Mouse (Mus musculus): ENCODE data around the gene Cldn34b1. TPM values are rescaled to one million over a fixed set of nuclear protein-coding genes. Genes with fewer than 3 reads are reported as not detected.
"Not testable (repeated sequence)": the region's sequence is repeated elsewhere in the genome, so short reads cannot be mapped to it uniquely, and the experiment has no call there.

The Cldn34b1 gene
- not detected in 2 replicates for polyA plus RNA-seq (2012; rRNA removed)

DNA sequence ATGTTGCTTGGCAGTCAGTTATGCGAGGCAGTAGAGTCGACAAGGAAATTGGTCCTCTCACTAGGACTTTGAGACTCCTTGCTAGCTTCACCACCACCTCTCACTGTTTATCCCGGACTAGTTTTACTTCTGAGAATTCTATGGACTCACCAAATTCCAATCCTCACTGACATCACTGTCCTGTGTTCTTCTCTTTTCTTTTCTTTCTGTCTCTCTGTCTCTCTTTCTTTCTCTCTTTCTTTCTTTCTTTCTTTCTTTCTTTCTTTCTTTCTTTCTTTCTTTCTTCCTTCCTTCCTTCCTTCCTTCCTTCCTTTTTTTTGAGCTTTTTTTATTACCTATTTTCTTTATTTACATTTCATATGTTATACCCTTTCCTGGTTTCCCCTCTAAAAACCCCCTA is at the start of gene Cldn34b1:
Gene Cldn34b1 (minus strand): TSS at position 101 of the 400 bp plus-strand sequence.
- WGBS, result 93% methylated on average over 3 of the region's 3 CpGs
- not testable (repeated sequence) for H3K27ac ChIP-seq (ENCODE audit: control insufficient read depth, insufficient read depth, low read length); H3K27me3 ChIP-seq (ENCODE audit: control insufficient read depth, insufficient read depth, low read length); DNase-seq; H3K4me3 ChIP-seq (ENCODE audit: control insufficient read depth, insufficient read depth, low read length); H3K4me1 ChIP-seq (replicated peaks; ENCODE audit: control insufficient read depth, insufficient read depth, low read length); H3K36me3 ChIP-seq (ENCODE audit: control insufficient read depth, insufficient read depth, low read length)

GRCm38 (mm10) chrX:154935887-154936286 is 45.8 kb upstream of the Cldn34b1 start, which contains the start of gene Magea6:
Gene Magea6 (minus strand): TSS chrX:154935987.
- WGBS, result 67% methylated on average over 1 of the region's 1 CpGs

More at GRCm38 (mm10) chrX:154935887-154936286, 45.8 kb upstream of the Cldn34b1 start, which contains the start of gene Magea6:
- not testable (repeated sequence) for H3K4me1 ChIP-seq (replicated peaks; ENCODE audit: control insufficient read depth, insufficient read depth, low read length); H3K36me3 ChIP-seq (ENCODE audit: control insufficient read depth, insufficient read depth, low read length); H3K27me3 ChIP-seq (ENCODE audit: control insufficient read depth, insufficient read depth, low read length); DNase-seq; H3K27ac ChIP-seq (ENCODE audit: control insufficient read depth, insufficient read depth, low read length); H3K4me3 ChIP-seq (ENCODE audit: control insufficient read depth, insufficient read depth, low read length)

Other genes starting within 250 kb of the Cldn34b1 start
- not detected in 2 replicates for gene Magea6, start 45.7 kb upstream of the Cldn34b1 start, polyA plus RNA-seq (2012; rRNA removed)
- not detected in 2 replicates for gene Magea3, start 59.2 kb upstream of the Cldn34b1 start, polyA plus RNA-seq (2012; rRNA removed)
- gene Magea8, start 105.6 kb upstream of the Cldn34b1 start, polyA plus RNA-seq (2012; rRNA removed), result 0.05 TPM in 1 of 2 replicates, not detected in the other
- gene Magea5, start 172.9 kb upstream of the Cldn34b1 start, polyA plus RNA-seq (2012; rRNA removed), result not detected in 2 replicates
- gene Magea1, start 199.5 kb upstream of the Cldn34b1 start, polyA plus RNA-seq (2012; rRNA removed), result not detected in 2 replicates
- gene Magea2, start 203.4 kb upstream of the Cldn34b1 start, polyA plus RNA-seq (2012; rRNA removed), result not detected in 2 replicates
- gene Cldn34b2, start 238.1 kb upstream of the Cldn34b1 start, polyA plus RNA-seq (2012; rRNA removed), result 0.11 TPM in 1 of 2 replicates, not detected in the other